Mouse (Mus musculus) forebrain, embryonic 16.5 days (tissue): ENCODE measurements around the gene 4933424G06Rik. TPM values are rescaled to one million over a fixed set of nuclear protein-coding genes. Genes with fewer than 3 reads are reported as not detected.

Experiments used
- ATAC-seq: fragments of 200-750 bp; cut with Nextera tagmentation; 2 replicates; pipeline ENCODE4 v1.8.0; 2017; ENCODE audit warnings: mild to moderate bottlenecking, moderate library complexity
- H3K27ac ChIP-seq: fragments of 300-500 bp; sonication (generic); 2 replicates; pipeline ENCODE4 v1.5.1; 2014; ENCODE audit warnings: low read length, control low read depth
- H3K27me3 ChIP-seq: fragments of 300-500 bp; sonication (generic); replicated peaks from 2 replicates; pipeline ENCODE4 v1.6.1; 2014; ENCODE audit warnings: low read length; ENCODE audit not compliant: control insufficient read depth, insufficient read depth
- H3K36me3 ChIP-seq: fragments of 300-500 bp; sonication (generic); 2 replicates; pipeline ENCODE4 v1.6.1; 2014; ENCODE audit not compliant: control insufficient read depth, insufficient read depth
- H3K4me1 ChIP-seq: fragments of 300-500 bp; sonication (generic); replicated peaks from 2 replicates; pipeline ENCODE4 v1.6.1; 2014; ENCODE audit warnings: low read length; ENCODE audit not compliant: control insufficient read depth, insufficient read depth
- H3K4me2 ChIP-seq: fragments of 300-500 bp; sonication (generic); 2 replicates; pipeline ENCODE4 v1.6.1; 2014; ENCODE audit warnings: mild to moderate bottlenecking, low read length, control low read depth
- H3K4me3 ChIP-seq: fragments of 300-500 bp; sonication (generic); replicated peaks from 2 replicates; pipeline ENCODE4 v1.5.1; 2014; ENCODE audit warnings: mild to moderate bottlenecking, low read length, control low read depth
- H3K9ac ChIP-seq: fragments of 300-500 bp; sonication (generic); replicated peaks from 2 replicates; pipeline ENCODE4 v1.6.1; 2014; ENCODE audit warnings: low read depth, low read length, control low read depth
- H3K9me3 ChIP-seq: fragments of 300-500 bp; sonication (generic); 2 replicates; pipeline ENCODE4 v1.6.1; 2016; ENCODE audit warnings: low read length; ENCODE audit not compliant: control insufficient read depth
- WGBS: fragments of 180-500 bp; shearing (Covaris S2); extraction: QIAGEN DNeasy Blood & Tissue Kit; methylation state at CpG from one replicate; pipeline ENCODE4 v1.1.7; 2014; 5-methylcytosine and 5-hydroxymethylcytosine counted together
- microRNA-seq: library from miRNA; unstranded; fragments of <30 nt; microRNA quantifications from one replicate; pipeline ENCODE4, GENCODE M21; 2017
- polyA plus RNA-seq: library from polyadenylated mRNA; unstranded; fragments of >200 nt; fragmentation: Nextera tagmentation; extraction: Ambion mirVana; gene quantifications from 2 replicates; pipeline ENCODE4 v1.2.1, GENCODE M21; 2015

The 4933424G06Rik gene
- polyA plus RNA-seq, 1 experiment from 2014 or later, result 0.77 TPM

DNA sequence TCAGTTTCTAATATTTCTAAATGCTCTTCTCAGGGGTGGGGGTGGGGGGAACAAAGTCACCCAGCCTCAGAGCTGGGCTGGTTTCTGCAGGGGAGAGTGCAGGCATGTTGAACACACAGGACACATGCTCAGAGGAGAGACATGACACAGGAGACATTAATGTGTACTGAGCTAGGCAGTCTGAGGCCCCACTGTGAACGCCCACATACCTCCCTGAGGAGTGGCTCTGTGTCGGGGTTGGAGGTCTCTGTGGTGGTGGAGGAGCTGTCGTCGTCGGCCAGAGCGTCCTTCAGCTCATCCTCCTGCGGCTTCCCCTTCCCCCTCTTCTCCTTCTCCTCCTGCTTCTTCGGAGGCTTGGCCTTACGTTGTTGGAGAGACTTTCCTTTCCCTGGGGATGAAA lies 94.3 kb downstream of the 4933424G06Rik start:
- Histone ChIP-seq H3K36me3 (peaks cover 35% of the 10 kb centered on the region), H3K4me1 (no peaks in the 10 kb centered on the region), H3K27ac (no peak overlapping the region), H3K4me2 (no peak overlapping the region), H3K27me3 (no peaks in the 10 kb centered on the region), H3K9ac (no peak overlapping the region), H3K4me3 (no peak overlapping the region), H3K9me3 (no peaks in the 10 kb centered on the region)
- WGBS, result 83% methylated on average over 9 of the region's 9 CpGs
- no peak for ATAC-seq

DNA sequence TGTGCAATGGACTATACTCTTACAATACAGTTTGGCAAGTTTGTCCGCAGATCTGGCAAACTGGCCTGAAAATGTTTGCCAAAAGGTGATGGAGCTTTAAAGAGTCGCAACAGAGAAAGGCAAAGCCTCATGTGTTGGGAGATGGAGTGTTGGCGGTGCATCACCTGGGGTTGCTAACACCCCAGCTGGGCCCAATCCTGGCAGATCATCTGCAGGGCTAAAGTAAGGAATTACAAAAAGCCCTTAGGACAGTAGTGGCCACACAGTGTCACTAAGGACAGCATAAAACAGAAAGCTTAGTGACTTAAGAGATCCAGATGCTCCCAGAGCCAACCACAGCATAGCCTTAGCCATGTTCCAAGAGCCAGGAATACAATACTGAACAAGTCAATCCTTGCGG lies 94.9 kb downstream of the 4933424G06Rik start:
- H3K4me2 ChIP-seq, result no peak overlapping the region
- no peak overlapping the region for H3K27ac ChIP-seq
- H3K9ac ChIP-seq, result no peak overlapping the region
- 91% methylated on average over 4 of the region's 4 CpGs for WGBS
- H3K27me3 ChIP-seq, result no peaks in the 10 kb centered on the region
- H3K36me3 ChIP-seq, result peaks cover 32% of the 10 kb centered on the region
- no peaks in the 10 kb centered on the region for H3K4me1 ChIP-seq
- no peaks in the 10 kb centered on the region for H3K9me3 ChIP-seq
- H3K4me3 ChIP-seq, result no peak overlapping the region
- ATAC-seq, result no peak

DNA sequence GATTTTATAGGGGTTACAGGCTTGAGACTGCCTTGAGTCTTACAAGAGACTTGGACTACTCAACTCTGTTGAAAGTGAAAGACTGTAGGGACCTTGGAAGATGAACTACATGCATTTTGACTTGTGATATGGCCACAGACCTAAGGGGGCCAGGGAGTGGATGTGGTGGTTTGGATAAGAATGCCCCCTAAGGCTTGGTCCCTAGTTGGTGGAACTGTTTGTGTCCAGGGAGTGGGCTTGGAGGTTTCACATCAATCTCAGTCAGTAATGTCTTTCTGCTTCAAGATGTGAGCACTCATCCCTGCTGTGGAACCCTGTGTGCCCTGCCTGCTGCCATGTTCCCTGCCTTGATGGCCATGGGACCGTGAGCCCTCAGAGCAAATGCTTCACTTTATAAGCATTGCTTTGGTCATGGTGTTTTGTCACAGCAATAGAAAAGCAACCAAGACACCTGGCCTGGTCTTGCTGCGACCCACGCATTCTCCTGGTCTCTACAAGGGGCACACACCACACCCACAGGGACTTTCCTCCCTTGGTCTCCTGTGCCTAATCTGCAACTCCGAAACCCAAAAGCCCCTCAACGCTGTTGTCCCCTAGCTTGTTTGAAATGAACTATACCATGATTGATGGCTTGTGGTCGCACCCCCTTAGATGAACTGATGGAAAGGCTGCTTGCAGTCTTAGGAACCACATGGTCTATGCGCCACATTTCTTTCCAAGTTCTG lies 96.4 kb downstream of the 4933424G06Rik start:
- H3K27me3 ChIP-seq, result no peaks in the 10 kb centered on the region
- H3K4me1 ChIP-seq, result no peaks in the 10 kb centered on the region
- no peak overlapping the region for H3K4me2 ChIP-seq
- H3K27ac ChIP-seq, result no peak overlapping the region
- no peak overlapping the region for H3K4me3 ChIP-seq
- 97% methylated on average over 7 of the region's 7 CpGs for WGBS
- ATAC-seq, result no peak
- no peak overlapping the region for H3K9ac ChIP-seq
- H3K9me3 ChIP-seq, result no peaks in the 10 kb centered on the region
- H3K36me3 ChIP-seq, result peaks cover 37% of the 10 kb centered on the region

DNA sequence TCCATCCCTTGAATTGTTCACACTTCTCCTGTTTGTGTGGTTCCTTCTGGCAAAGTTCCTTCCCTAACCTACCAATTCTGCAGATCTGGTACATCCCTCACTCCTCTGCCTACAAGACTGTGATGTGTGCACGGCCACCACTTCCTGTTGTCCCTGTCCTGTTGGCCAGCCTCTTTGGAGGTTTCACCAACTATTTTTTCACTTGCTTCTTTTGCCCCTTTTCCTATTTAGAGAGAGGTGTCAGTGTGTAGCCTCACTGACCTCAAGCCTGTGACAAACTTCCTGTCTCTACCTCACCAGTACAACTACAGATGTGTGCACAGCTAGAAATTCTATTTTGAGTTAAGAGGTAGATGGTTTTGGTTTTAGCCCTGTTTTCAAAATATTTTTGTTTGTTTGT lies 97.1 kb downstream of the 4933424G06Rik start:
- Histone ChIP-seq H3K36me3 (peaks cover 40% of the 10 kb centered on the region), H3K4me1 (no peaks in the 10 kb centered on the region), H3K4me2 (no peak overlapping the region), H3K9ac (no peak overlapping the region), H3K27ac (no peak overlapping the region), H3K4me3 (no peak overlapping the region), H3K27me3 (no peaks in the 10 kb centered on the region), H3K9me3 (no peaks in the 10 kb centered on the region)
- 87% methylated on average over 1 of the region's 1 CpGs for WGBS
- ATAC-seq, result no peak

Small RNAs within 50 kb of the gene (microRNA-seq; reads per million reads assigned to microRNA genes)
- not detected for gene Gm24133

Other genes starting within 250 kb of the 4933424G06Rik start
- gene Cnnm4, start 238.5 kb upstream of the 4933424G06Rik start, polyA plus RNA-seq, result 9.7 and 11.0 TPM in 2 replicates
- 4.8 and 5.8 TPM in 2 replicates for gene Cnnm3, start 198.3 kb upstream of the 4933424G06Rik start, polyA plus RNA-seq
- 9.3 and 13.2 TPM in 2 replicates for gene Ankrd23, start 173.3 kb upstream of the 4933424G06Rik start, polyA plus RNA-seq
- gene Gm42417, start 170.7 kb upstream of the 4933424G06Rik start, polyA plus RNA-seq, result 0.22 and 0.42 TPM in 2 replicates
- gene Ankrd39, start 162.7 kb upstream of the 4933424G06Rik start, polyA plus RNA-seq, result 15.4 and 24.4 TPM in 2 replicates
- 35.4 and 37.3 TPM in 2 replicates for gene Sema4c, start 151.8 kb upstream of the 4933424G06Rik start, polyA plus RNA-seq
- 0.34 TPM in 1 of 2 replicates, not detected in the other for gene Fam178b, start 27.0 kb upstream of the 4933424G06Rik start, polyA plus RNA-seq
- gene Cox5b, start 18.7 kb upstream of the 4933424G06Rik start, polyA plus RNA-seq, result 480 and 516 TPM in 2 replicates
- 101 and 109 TPM in 2 replicates for gene Actr1b, start 4.3 kb downstream of the 4933424G06Rik start, polyA plus RNA-seq
- gene Zap70, start 51.6 kb downstream of the 4933424G06Rik start, polyA plus RNA-seq, result 1.2 and 1.4 TPM in 2 replicates
- gene Tmem131, start 233.5 kb downstream of the 4933424G06Rik start, polyA plus RNA-seq, result 14.2 and 14.4 TPM in 2 replicates